Mouse (Mus musculus) neural tube, embryonic 13.5 days (tissue): ENCODE data around the gene Fancc. TPM values are rescaled to one million over a fixed set of nuclear protein-coding genes. Genes with fewer than 3 reads are reported as not detected.
"Not testable (repeated sequence)": the region's sequence is repeated elsewhere in the genome, so short reads cannot be mapped to it uniquely, and the experiment has no call there.

Experiments used
- ATAC-seq: fragments of 200-750 bp; cut with Nextera tagmentation; 2 replicates; pipeline ENCODE4 v1.8.0; 2017; ENCODE audit warnings: low read depth, mild to moderate bottlenecking, moderate TSS enrichment, moderate library complexity
- H3K27ac ChIP-seq: fragments of 300-500 bp; sonication (generic); replicated peaks from 2 replicates; pipeline ENCODE4 v1.5.1; 2015; ENCODE audit warnings: moderate library complexity, mild to moderate bottlenecking, inconsistent platforms
- H3K27me3 ChIP-seq: fragments of 300-500 bp; sonication (generic); 2 replicates; pipeline ENCODE4 v1.6.1; 2015; ENCODE audit warnings: mild to moderate bottlenecking, inconsistent platforms
- H3K36me3 ChIP-seq: fragments of 300-500 bp; sonication (generic); 2 replicates; pipeline ENCODE4 v1.6.1; 2015; ENCODE audit warnings: mild to moderate bottlenecking, inconsistent platforms
- H3K4me1 ChIP-seq: fragments of 300-500 bp; sonication (generic); replicated peaks from 2 replicates; pipeline ENCODE4 v1.6.1; 2015; ENCODE audit warnings: inconsistent platforms
- H3K4me2 ChIP-seq: fragments of 300-500 bp; sonication (generic); 2 replicates; pipeline ENCODE4 v1.6.1; 2015; ENCODE audit warnings: inconsistent platforms, mild to moderate bottlenecking, moderate library complexity
- H3K4me3 ChIP-seq: fragments of 300-500 bp; sonication (generic); 2 replicates; pipeline ENCODE4 v1.5.1; 2015; ENCODE audit warnings: mild to moderate bottlenecking, inconsistent platforms
- H3K9ac ChIP-seq: fragments of 300-500 bp; sonication (generic); 2 replicates; pipeline ENCODE4 v1.6.1; 2015; ENCODE audit warnings: moderate library complexity, mild to moderate bottlenecking, inconsistent platforms
- H3K9me3 ChIP-seq: fragments of 300-500 bp; sonication (generic); 2 replicates; pipeline ENCODE4 v1.6.1; 2016; ENCODE audit warnings: inconsistent platforms
- WGBS: fragments of 180-500 bp; shearing (Covaris S2); methylation state at CpG from one replicate; pipeline ENCODE4 v1.1.7; 2015; 5-methylcytosine and 5-hydroxymethylcytosine counted together
- polyA plus RNA-seq: library from polyadenylated mRNA; unstranded; fragments of >200 nt; fragmentation: Nextera tagmentation; extraction: Ambion mirVana; gene quantifications from 2 replicates; pipeline ENCODE4 v1.2.1, GENCODE M21; 2015

Fancc gene
- polyA plus RNA-seq, 1 experiment from 2014 or later, result 15.3 TPM

DNA sequence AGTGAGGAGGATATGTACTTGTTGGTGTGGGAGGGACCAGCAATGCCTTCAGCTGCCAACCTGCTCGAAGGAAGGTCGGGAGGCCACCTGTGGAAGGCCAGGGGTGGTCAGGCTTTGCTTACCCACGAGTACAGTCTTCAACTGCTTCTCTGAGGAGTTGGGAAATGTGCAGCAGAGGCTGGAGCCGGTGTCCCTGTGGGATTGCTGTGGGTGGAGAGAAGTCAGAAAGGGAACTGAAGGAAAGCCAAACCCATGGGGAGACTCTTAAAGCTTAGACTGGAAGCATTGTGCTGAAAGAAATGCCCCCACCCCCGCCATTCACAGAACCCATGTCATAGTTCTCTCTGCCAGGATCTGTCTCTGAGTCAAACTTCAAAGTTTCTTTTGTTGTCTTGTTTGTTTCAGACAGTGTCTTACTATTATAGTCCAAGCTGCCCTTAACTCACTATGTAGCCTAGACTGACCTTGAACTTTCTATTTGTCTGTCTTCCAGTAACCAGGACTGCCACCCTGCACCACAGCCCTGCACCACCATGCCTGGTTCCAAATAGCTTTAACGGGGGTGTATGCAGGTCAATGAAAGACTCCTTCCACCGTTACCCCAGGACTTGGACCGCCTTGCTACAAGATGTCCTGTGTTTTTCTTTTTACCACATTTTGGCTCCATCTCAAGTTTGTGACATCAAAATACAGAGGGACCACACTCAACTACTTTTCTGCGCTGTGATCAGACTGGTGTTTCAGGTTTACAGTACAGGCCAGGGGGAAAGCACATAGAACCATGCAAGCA, 173.6 kb downstream of the Fancc start:
- Histone ChIP-seq H3K4me2 (no peak overlapping the region), H3K4me1 (peaks cover 32% of the 10 kb centered on the region), H3K27me3 (no peaks in the 10 kb centered on the region), H3K27ac (no peak overlapping the region), H3K4me3 (no peak overlapping the region), H3K36me3 (peaks cover 4% of the 10 kb centered on the region; the same call in 1 of the 2 replicates), H3K9me3 (no peaks in the 10 kb centered on the region), H3K9ac (no peak overlapping the region)
- no peak for ATAC-seq
- WGBS, result 73% methylated on average over 9 of the region's 9 CpGs

DNA sequence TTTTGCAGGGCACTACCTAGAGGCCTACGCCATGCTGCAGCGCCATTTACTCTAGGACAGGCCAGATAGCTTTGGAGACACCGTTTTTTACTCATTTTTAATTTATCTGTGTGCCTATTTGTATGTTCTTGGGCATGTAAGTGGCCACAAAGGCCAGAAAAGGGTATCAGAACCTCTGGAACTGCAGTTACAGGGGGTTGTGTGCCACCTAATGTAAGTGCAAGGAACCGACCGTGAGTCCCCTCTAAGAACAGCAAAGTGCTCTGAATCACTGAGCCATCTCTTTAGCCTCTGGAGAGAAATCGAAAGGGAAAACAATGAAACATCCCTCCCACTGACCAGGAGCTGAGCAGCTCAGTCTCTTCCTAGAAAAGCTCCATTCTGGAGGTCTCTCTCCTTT, 174.3 kb downstream of the Fancc start:
- Histone ChIP-seq H3K36me3 (peaks cover 4% of the 10 kb centered on the region; the same call in 1 of the 2 replicates), H3K27ac (no peak overlapping the region; the same call in 1 of the 2 replicates), H3K9ac (no peak overlapping the region), H3K4me1 (peaks cover 38% of the 10 kb centered on the region), H3K9me3 (no peaks in the 10 kb centered on the region), H3K4me3 (no peak overlapping the region), H3K4me2 (no peak overlapping the region), H3K27me3 (no peaks in the 10 kb centered on the region)
- 87% methylated on average over 6 of the region's 6 CpGs for WGBS
- ATAC-seq, result no peak

DNA sequence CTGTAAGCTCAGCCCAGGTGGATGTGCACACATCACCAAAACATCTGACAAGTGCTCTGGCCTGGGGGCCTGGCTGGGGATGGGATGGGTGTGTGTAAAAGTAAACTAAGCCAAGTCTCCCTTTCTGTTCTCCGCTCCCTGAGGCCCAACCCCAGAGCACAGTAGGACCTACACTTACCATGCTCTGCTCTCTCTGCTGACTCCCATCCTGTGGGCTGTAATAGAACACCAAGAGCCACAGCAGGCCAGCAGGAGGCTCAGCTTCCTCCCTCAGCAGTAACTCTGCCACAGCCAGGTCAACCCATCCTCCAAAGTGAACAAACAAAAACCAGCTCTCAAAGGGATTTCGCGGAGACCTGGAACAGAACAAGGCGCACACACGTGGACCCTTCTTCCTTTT, 175.4 kb downstream of the Fancc start:
- Histone ChIP-seq H3K27me3 (no peaks in the 10 kb centered on the region), H3K4me1 (peaks cover 46% of the 10 kb centered on the region), H3K9me3 (no peaks in the 10 kb centered on the region), H3K9ac (no peak overlapping the region), H3K4me2 (no peak overlapping the region), H3K4me3 (no peak overlapping the region), H3K36me3 (peaks cover 9% of the 10 kb centered on the region; the same call in 1 of the 2 replicates), H3K27ac (no peak overlapping the region)
- WGBS, result 61% methylated on average over 5 of the region's 5 CpGs
- ATAC-seq, result no peak

DNA sequence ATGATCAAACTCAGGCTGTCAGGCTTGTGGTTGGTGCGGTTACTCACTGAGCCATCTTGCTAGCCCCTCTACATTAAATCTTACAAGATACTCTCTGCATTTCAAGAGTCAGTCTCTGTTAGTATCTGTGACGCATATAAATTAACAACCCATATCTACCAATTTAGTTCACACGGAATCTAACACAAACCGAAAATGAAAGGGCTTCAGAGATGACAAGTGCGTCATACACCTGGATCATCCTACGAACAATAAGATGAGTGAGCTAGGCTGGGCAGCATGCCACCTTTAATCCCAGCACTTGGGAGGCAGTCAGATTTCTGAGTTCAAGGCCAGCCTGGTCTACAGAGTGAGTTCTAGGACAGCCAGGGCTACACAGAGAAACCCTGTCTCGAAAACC, 177.3 kb downstream of the Fancc start:
- WGBS, result 95% methylated on average over 7 of the region's 7 CpGs
- H3K4me2 ChIP-seq, result no peak overlapping the region
- no peak overlapping the region for H3K9ac ChIP-seq
- H3K9me3 ChIP-seq, result no peaks in the 10 kb centered on the region
- ATAC-seq, result no peak
- H3K36me3 ChIP-seq, result peaks cover 21% of the 10 kb centered on the region
- no peak overlapping the region for H3K27ac ChIP-seq
- peaks cover 39% of the 10 kb centered on the region for H3K4me1 ChIP-seq
- no peaks in the 10 kb centered on the region for H3K27me3 ChIP-seq
- H3K4me3 ChIP-seq, result no peak overlapping the region

DNA sequence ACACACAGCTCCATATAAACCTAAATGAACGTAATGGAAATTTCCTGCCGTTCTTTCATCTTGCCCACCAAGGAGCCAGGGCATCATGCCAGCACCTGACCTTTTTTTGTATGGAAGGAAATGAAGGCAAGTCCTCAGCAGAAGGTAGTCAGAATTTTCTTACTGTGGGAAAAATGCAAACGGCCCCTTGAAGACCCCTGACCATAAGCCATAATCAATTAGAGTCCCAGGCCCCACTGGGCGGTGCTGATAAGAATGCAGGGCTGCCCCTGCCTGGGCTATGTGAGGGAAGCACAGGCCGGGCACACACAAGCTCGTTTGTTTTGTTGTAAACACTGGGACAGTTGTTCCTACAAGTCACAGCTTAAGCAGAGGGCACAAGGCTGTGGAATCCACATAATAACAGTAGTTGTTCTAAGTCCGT, 179.4 kb downstream of the Fancc start:
- peaks cover 22% of the 10 kb centered on the region for H3K36me3 ChIP-seq
- H3K9ac ChIP-seq, result no peak overlapping the region
- no peak overlapping the region for H3K4me2 ChIP-seq
- H3K9me3 ChIP-seq, result no peaks in the 10 kb centered on the region
- ATAC-seq, result 0 out of 2 replicates have a peak, but pooled peaks have one; percentile 48
- H3K27ac ChIP-seq, result no peak overlapping the region
- WGBS, result 43% methylated on average over 7 of the region's 7 CpGs
- no peak overlapping the region for H3K4me3 ChIP-seq
- H3K4me1 ChIP-seq, result peaks cover 27% of the 10 kb centered on the region
- no peaks in the 10 kb centered on the region for H3K27me3 ChIP-seq

DNA sequence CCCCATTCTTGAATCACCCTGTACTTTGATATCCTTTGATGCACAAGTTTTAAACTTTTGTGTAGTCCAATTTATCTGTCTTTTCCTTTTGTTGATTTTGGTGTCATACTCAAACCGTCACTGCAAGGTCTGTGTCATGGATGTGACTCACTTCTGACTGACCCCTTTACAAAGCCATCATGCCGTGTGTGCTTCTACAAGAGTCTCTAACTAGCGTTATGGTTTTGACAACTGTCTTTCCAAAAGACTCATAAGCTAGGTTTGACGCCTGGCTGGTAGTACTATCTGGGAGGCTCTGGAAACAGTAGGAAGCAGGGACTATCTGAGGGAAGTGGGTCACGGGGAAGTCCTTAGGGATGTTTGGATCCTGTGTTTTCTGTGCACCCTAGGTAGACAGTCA, 180.7 kb downstream of the Fancc start:
- peaks cover 17% of the 10 kb centered on the region for H3K4me1 ChIP-seq
- no peak overlapping the region for H3K4me2 ChIP-seq
- no peak for ATAC-seq
- no peak overlapping the region for H3K4me3 ChIP-seq
- no peaks in the 10 kb centered on the region for H3K27me3 ChIP-seq
- H3K36me3 ChIP-seq, result peaks cover 34% of the 10 kb centered on the region
- no peak overlapping the region for H3K27ac ChIP-seq
- WGBS, result 90% methylated on average over 5 of the region's 5 CpGs
- no peak overlapping the region for H3K9ac ChIP-seq
- H3K9me3 ChIP-seq, result no peaks in the 10 kb centered on the region

DNA sequence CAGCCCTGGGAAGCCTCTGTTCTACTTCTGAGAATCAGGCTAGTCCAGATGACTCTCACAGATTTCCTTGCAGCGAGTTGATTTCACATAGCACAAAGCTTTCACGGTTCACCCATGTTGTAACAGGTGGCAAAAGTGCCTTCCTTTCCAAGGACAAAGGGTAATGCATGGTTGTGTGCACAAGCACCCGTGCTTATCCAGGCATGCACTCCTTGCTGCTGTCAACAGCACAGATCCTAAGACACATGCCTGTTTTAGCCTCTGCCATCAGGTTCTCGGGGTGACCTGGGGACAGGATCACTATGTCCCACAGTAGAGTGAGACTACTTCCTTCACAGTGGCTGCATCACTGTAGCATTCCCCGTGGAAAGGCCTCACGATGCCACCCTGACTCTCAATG, 181.3 kb downstream of the Fancc start:
- no peak overlapping the region for H3K9ac ChIP-seq
- no peaks in the 10 kb centered on the region for H3K9me3 ChIP-seq
- no peak overlapping the region for H3K27ac ChIP-seq
- WGBS, result 87% methylated on average over 6 of the region's 6 CpGs
- no peak overlapping the region for H3K4me2 ChIP-seq
- ATAC-seq, result no peak
- no peaks in the 10 kb centered on the region for H3K27me3 ChIP-seq
- peaks cover 14% of the 10 kb centered on the region for H3K4me1 ChIP-seq
- no peak overlapping the region for H3K4me3 ChIP-seq
- peaks cover 35% of the 10 kb centered on the region for H3K36me3 ChIP-seq

DNA sequence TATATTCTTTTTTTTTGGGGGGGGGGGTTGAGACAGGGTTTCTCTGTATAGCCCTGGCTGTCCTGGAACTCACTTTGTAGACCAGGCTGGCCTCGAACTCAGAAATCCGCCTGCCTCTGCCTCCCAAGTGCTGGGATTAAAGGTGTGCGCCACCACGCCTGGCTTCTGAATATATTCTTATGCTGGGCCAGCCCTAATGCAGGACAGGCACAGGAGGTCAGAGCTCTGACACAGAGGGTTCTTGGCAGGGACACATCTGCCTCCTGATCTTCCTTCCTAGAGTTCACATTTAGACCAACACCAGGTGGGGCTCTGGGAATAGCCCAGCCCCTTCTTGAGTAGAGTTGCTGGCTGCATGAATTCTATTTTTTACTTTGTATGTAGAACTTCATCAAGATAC, 182.0 kb downstream of the Fancc start:
- Histone ChIP-seq H3K4me1 (peaks cover 14% of the 10 kb centered on the region), H3K36me3 (peaks cover 33% of the 10 kb centered on the region)
- H3K9me3 ChIP-seq, H3K9ac ChIP-seq, ATAC-seq, H3K27me3 ChIP-seq, H3K27ac ChIP-seq, H3K4me2 ChIP-seq, H3K4me3 ChIP-seq: not testable (repeated sequence)
- 95% methylated on average over 4 of the region's 4 CpGs for WGBS

DNA sequence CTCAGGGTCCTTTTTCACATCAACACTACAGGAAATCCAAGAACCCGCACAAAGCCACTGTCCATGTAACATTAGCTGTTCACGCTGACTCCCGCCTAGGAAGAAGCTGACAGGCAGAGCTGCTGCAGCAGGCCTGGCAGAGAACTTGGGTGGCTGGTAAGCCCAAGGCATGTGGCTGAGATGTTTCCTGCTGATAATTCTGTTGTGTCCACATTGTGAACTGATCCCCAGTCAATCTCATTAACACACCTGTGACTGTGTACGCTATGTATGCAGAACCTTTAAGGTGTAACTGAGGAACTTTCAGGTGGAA, 182.5 kb downstream of the Fancc start:
- Histone ChIP-seq H3K9me3 (no peaks in the 10 kb centered on the region), H3K27me3 (no peaks in the 10 kb centered on the region), H3K4me3 (no peak overlapping the region), H3K9ac (no peak overlapping the region), H3K4me2 (no peak overlapping the region), H3K4me1 (peaks cover 14% of the 10 kb centered on the region), H3K36me3 (peaks cover 33% of the 10 kb centered on the region), H3K27ac (no peak overlapping the region)
- 84% methylated on average over 4 of the region's 4 CpGs for WGBS
- ATAC-seq, result no peak

DNA sequence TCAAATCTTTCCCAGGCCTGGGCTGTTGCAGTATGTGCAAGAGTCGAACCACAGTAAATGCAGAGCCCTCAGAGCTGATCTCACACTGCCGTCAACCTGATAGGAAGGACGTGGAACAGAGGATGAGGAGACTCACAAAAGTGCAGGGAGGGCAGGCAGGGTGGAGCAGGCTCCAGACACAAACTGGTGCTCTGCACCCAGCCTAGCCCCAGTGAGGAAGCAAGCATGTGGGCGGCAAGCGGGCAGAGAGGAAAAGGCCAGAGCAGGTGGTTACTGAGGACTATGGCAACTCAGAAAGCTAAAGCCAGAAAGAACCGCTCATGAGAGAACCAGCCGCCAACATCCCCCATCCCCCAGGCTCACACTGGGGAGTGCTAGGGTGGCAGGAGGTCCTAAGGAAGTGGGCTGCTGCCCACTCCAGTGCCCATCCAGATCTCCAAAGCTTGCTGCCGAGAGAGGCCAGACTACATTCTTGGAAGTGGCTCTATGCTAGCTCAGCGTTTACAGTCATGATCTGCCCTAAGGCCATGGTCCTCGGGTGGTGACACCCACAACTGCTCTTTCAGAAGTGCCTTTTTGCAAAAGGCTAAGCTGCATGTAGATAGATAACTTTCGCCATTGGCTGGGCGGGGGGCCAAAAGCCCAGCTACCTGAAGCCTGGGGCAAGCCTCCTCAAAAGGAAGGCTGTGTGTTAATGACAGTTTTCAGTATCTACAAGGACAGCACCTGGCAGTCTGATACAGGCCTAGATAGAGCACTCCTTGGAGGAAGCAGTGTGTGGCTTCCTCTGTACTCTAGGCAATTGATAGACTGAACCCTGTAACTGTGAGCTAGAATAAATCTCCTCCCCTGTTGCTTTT, 183.1 kb downstream of the Fancc start:
- Histone ChIP-seq H3K27me3 (no peaks in the 10 kb centered on the region), H3K27ac (no peak overlapping the region; the same call in 1 of the 2 replicates), H3K36me3 (peaks cover 33% of the 10 kb centered on the region), H3K9ac (no peak overlapping the region), H3K9me3 (no peaks in the 10 kb centered on the region), H3K4me2 (no peak overlapping the region), H3K4me3 (no peak overlapping the region), H3K4me1 (peaks cover 14% of the 10 kb centered on the region)
- WGBS, result 85% methylated on average over 12 of the region's 12 CpGs
- ATAC-seq, result no peak

DNA sequence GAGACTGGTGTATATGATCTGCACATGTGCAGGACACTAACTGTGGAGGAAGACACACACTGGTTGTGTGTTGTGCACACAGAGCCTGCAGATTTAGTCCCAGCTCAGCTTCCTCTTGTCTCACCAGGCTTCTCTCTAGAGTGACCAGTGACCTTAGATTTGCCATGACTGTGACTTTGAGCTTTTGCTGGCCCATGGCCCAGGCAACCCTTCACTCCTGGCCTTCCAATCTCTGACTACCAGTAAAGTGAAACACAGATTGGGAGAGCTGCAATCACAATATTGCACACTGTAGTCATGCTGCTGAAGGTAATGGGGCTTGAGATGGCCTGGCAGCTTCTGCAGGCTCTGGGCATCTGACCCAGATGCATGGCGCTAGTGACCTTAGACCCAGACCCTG, 183.8 kb downstream of the Fancc start:
- Histone ChIP-seq H3K4me1 (peaks cover 13% of the 10 kb centered on the region), H3K4me2 (no peak overlapping the region), H3K4me3 (no peak overlapping the region), H3K27me3 (no peaks in the 10 kb centered on the region), H3K9me3 (no peaks in the 10 kb centered on the region), H3K36me3 (peaks cover 33% of the 10 kb centered on the region), H3K27ac (no peak overlapping the region), H3K9ac (no peak overlapping the region)
- 92% methylated on average over 1 of the region's 1 CpGs for WGBS
- ATAC-seq, result no peak

DNA sequence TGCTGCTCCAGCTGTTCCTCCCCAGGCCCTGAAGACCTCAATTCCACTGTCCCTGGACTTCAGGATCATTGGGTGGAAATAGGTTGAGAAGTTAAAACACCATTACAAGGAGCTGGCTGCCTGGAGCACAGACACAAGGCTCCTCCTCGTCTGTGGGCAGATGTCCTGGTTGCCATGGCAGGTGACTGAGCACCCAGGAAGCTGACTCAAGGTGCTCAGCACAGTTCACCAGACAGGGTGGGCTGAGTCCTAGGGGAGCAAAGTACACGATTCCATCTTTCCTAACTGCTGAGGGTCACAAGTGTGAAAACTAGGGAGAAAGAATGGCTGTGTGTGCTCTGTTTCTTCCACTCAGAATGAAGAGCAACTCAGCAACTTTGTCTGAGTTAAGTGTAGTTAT, 185.9 kb downstream of the Fancc start:
- no peak for ATAC-seq
- Histone ChIP-seq H3K36me3 (peaks cover 22% of the 10 kb centered on the region; the same call in 1 of the 2 replicates), H3K4me1 (peaks cover 9% of the 10 kb centered on the region), H3K4me2 (no peak overlapping the region), H3K27ac (no peak overlapping the region), H3K9ac (no peak overlapping the region), H3K9me3 (no peaks in the 10 kb centered on the region), H3K4me3 (no peak overlapping the region), H3K27me3 (no peaks in the 10 kb centered on the region)
- 69% methylated on average over 2 of the region's 2 CpGs for WGBS
